Mouse (Mus musculus) lung, embryonic 16.5 days (tissue): ENCODE measurements around the gene Cldn13. TPM values are rescaled to one million over a fixed set of nuclear protein-coding genes. Genes with fewer than 3 reads are reported as not detected.
A peak's percentile ranks its signal among the peaks of the same experiment; 100 is the strongest.

Experiments
- ATAC-seq: fragments of 200-750 bp; cut with Nextera tagmentation; 2 replicates; pipeline ENCODE4 v1.8.0; 2017; ENCODE audit warnings: low read depth, mild to moderate bottlenecking, moderate library complexity
- H3K27ac ChIP-seq: fragments of 300-500 bp; sonication (generic); 2 replicates; pipeline ENCODE4 v1.5.1; 2014; ENCODE audit warnings: mild to moderate bottlenecking, control low read depth, low read length
- H3K27me3 ChIP-seq: fragments of 300-500 bp; sonication (generic); 2 replicates; pipeline ENCODE4 v1.6.1; 2014; ENCODE audit warnings: low read depth, low read length, mixed read lengths; ENCODE audit not compliant: control insufficient read depth, insufficient read depth
- H3K36me3 ChIP-seq: fragments of 300-500 bp; sonication (generic); 2 replicates; pipeline ENCODE4 v1.6.1; 2014; ENCODE audit warnings: low read length; ENCODE audit not compliant: control insufficient read depth, insufficient read depth
- H3K4me1 ChIP-seq: fragments of 300-500 bp; sonication (generic); replicated peaks from 2 replicates; pipeline ENCODE4 v1.6.1; 2014; ENCODE audit warnings: low read length, mixed read lengths; ENCODE audit not compliant: control insufficient read depth, insufficient read depth
- H3K4me2 ChIP-seq: fragments of 300-500 bp; sonication (generic); 2 replicates; pipeline ENCODE4 v1.6.1; 2014; ENCODE audit warnings: low read depth, low read length, control low read depth
- H3K4me3 ChIP-seq: fragments of 300-500 bp; sonication (generic); 2 replicates; pipeline ENCODE4 v1.5.1; 2014; ENCODE audit warnings: mild to moderate bottlenecking, low read length, control low read depth
- H3K9ac ChIP-seq: fragments of 300-500 bp; sonication (generic); 2 replicates; pipeline ENCODE4 v1.6.1; 2014; ENCODE audit warnings: low read length, control low read depth
- H3K9me3 ChIP-seq: fragments of 300-500 bp; sonication (generic); 2 replicates; pipeline ENCODE4 v1.6.1; 2016; ENCODE audit warnings: low read length; ENCODE audit not compliant: control insufficient read depth
- WGBS: fragments of 180-500 bp; shearing (Covaris S2); extraction: QIAGEN DNeasy Blood & Tissue Kit; methylation state at CpG from one replicate; pipeline ENCODE4 v1.1.7; 2014; 5-methylcytosine and 5-hydroxymethylcytosine counted together
- polyA plus RNA-seq: library from polyadenylated mRNA; unstranded; fragments of >200 nt; fragmentation: Nextera tagmentation; extraction: Ambion mirVana; gene quantifications from 2 replicates; pipeline ENCODE4 v1.2.1, GENCODE M21; 2015

Cldn13 gene
- polyA plus RNA-seq, 1 experiment from 2014 or later: 0.75 TPM

- WGBS: 50% methylated on average over 8 of the region's 8 CpGs
- Histone ChIP-seq H3K4me3 (no peak overlapping the region), H3K4me2 (no peak overlapping the region), H3K27me3 (no peaks in the 10 kb centered on the region), H3K4me1 (peaks cover 33% of the 10 kb centered on the region), H3K27ac (peak overlapping the region; percentile 89), H3K36me3 (no peaks in the 10 kb centered on the region), H3K9ac (0 out of 2 replicates have a peak overlapping the region, but pooled peaks have one; percentile 10), H3K9me3 (no peaks in the 10 kb centered on the region)
- ATAC-seq: no peak
Measured at GRCm38 (mm10) chr5:134891552-134891951, 23.8 kb downstream of the Cldn13 start.

DNA sequence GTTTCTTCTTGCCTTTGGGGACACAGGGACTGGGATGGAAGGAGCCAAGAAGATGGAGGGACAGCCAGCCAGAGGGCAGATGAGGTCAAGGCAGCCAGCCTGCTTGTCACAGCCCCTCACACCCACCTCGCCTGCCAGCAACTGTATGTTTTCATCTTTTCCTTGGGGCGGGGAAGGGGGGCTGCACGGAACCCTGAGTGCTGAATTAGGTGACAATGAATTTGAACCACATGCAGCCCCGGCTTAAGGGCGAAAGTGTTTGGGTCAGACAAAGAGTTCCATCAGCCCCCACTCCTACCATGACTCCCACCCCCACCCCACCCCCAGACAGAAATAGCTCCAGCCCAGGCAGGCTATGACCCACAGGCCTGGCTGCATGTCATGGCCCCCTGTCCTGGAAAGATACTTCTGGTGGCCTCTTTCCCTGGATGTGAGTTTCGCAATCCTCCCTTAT, 24.7 kb downstream of the Cldn13 start:
- Histone ChIP-seq H3K27ac (peak overlapping the region; percentile 89), H3K36me3 (no peaks in the 10 kb centered on the region), H3K4me2 (no peak overlapping the region), H3K4me3 (no peak overlapping the region), H3K9ac (no peak overlapping the region), H3K27me3 (no peaks in the 10 kb centered on the region), H3K9me3 (no peaks in the 10 kb centered on the region), H3K4me1 (peaks cover 29% of the 10 kb centered on the region)
- peak; percentile 86 for ATAC-seq
- WGBS: 40% methylated on average over 6 of the region's 6 CpGs

DNA sequence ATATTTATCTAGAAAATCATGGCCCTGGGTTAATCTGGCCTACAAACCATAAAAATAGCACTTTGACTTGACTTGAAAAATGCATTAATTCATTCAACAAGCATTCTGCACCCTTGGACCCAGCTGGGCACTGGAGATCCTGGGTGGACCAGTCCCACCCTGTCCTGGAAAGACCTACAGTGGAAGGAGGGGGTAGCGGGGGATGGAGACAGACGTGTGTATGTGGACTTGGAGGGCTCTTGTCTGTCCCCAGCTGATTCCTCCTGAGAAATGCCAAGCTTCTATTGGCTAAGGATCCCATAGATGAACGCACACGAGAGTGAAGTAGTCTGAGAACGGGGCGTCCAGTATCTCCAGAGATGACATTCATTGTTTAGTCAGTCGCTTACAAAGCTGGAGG, 26.8 kb downstream of the Cldn13 start:
- Histone ChIP-seq H3K4me1 (peaks cover 26% of the 10 kb centered on the region), H3K4me2 (no peak overlapping the region), H3K4me3 (no peak overlapping the region), H3K36me3 (no peaks in the 10 kb centered on the region), H3K9me3 (no peaks in the 10 kb centered on the region), H3K27me3 (no peaks in the 10 kb centered on the region), H3K9ac (no peak overlapping the region), H3K27ac (peak overlapping the region; percentile 62)
- no peak for ATAC-seq
- WGBS: 67% methylated on average over 7 of the region's 7 CpGs

DNA sequence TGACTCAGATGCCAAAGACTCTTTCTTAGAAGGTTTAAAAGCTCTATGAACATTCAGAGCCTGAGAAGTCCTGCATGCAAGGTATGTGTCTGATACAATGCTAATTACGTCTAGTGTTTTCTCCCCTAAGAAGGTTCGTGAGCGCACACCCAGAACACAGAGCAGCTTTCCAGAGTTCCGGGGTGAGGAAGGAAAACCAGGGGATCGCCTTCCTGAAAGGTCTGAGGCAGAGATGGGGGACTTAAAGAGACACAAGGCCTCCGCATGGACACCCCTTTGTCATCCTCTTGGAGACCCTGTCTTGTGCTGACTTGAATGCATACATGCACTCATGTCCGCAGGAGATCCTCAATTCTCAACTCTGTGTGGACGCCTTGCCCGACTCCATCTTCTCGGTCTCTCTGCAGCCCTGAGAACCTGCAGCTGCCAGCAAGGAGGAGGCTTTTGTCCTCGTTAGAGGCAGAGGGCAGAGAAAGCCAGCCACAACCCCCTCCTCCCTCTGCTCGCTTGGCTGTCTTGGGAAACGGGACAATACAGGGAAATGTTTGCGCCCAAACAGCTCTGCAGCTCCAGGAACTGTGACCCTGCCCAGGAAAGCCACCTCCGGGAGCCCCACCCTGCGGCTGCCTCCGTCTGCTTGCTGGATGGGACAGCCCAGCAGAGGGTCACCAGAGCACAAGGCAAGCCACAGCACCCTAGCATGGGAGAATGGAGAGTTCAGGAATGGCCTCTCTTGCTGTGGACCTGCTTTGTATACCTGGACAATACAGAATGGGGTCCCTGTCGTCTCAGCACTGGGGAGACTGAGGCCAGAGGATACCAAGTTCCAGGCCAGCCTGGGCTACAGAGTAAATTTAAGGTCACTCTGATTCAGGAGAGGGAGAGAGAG, 27.6 kb downstream of the Cldn13 start:
- peak overlapping the region; percentile 85 for H3K27ac ChIP-seq
- ATAC-seq: peak; percentile 34
- H3K27me3 ChIP-seq: no peaks in the 10 kb centered on the region
- no peaks in the 10 kb centered on the region for H3K36me3 ChIP-seq
- H3K4me2 ChIP-seq: no peak overlapping the region
- H3K4me3 ChIP-seq: no peak overlapping the region
- H3K4me1 ChIP-seq: peaks cover 26% of the 10 kb centered on the region
- H3K9me3 ChIP-seq: no peaks in the 10 kb centered on the region
- H3K9ac ChIP-seq: peak overlapping the region; percentile 26; the same call in 1 of the 2 replicates
- 44% methylated on average over 18 of the region's 18 CpGs for WGBS

GRCm38 (mm10) chr5:134883077-134883476, 32.2 kb downstream of the Cldn13 start:
- Histone ChIP-seq H3K4me1 (peaks cover 5% of the 10 kb centered on the region; the same call in 1 of the 2 replicates), H3K9ac (no peak overlapping the region), H3K27ac (no peak overlapping the region), H3K27me3 (no peaks in the 10 kb centered on the region), H3K9me3 (no peaks in the 10 kb centered on the region), H3K4me3 (no peak overlapping the region), H3K4me2 (no peak overlapping the region), H3K36me3 (no peaks in the 10 kb centered on the region)
- peak; percentile 37 for ATAC-seq
- 54% methylated on average over 3 of the region's 3 CpGs for WGBS

DNA sequence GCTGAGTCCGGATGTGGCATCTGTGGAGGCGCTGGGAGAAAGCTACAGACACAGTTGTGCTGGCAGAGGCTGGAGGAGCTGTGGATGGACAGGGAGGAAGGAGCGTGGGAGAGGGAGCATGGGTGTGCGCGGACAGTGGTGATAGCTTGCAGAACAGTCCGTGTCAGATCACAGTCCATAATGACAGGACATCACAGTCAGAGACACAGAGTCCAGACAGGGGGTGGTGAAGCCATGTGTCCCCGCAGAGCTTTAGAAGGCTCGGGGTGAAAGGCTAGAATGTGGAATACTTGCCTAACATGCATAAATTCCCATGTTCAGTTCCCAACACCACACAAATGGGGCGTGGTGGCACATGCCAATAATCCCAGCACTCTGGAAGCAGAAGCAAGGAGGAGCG, 38.5 kb downstream of the Cldn13 start:
- WGBS: 47% methylated on average over 10 of the region's 10 CpGs
- H3K4me2 ChIP-seq: no peak overlapping the region
- peaks cover 23% of the 10 kb centered on the region for H3K4me1 ChIP-seq
- H3K9ac ChIP-seq: no peak overlapping the region
- no peak overlapping the region for H3K4me3 ChIP-seq
- H3K27ac ChIP-seq: peak overlapping the region; percentile 54
- ATAC-seq: peak; percentile 59
- H3K27me3 ChIP-seq: no peaks in the 10 kb centered on the region
- H3K36me3 ChIP-seq: no peaks in the 10 kb centered on the region
- H3K9me3 ChIP-seq: no peaks in the 10 kb centered on the region

GRCm38 (mm10) chr5:134875245-134875644, 40.1 kb downstream of the Cldn13 start:
- no peak for ATAC-seq
- H3K4me3 ChIP-seq: no peak overlapping the region
- H3K9ac ChIP-seq: no peak overlapping the region
- H3K4me2 ChIP-seq: no peak overlapping the region
- H3K4me1 ChIP-seq: peaks cover 23% of the 10 kb centered on the region
- WGBS: 82% methylated on average over 5 of the region's 5 CpGs
- H3K36me3 ChIP-seq: no peaks in the 10 kb centered on the region
- H3K9me3 ChIP-seq: no peaks in the 10 kb centered on the region
- no peaks in the 10 kb centered on the region for H3K27me3 ChIP-seq
- no peak overlapping the region for H3K27ac ChIP-seq

DNA sequence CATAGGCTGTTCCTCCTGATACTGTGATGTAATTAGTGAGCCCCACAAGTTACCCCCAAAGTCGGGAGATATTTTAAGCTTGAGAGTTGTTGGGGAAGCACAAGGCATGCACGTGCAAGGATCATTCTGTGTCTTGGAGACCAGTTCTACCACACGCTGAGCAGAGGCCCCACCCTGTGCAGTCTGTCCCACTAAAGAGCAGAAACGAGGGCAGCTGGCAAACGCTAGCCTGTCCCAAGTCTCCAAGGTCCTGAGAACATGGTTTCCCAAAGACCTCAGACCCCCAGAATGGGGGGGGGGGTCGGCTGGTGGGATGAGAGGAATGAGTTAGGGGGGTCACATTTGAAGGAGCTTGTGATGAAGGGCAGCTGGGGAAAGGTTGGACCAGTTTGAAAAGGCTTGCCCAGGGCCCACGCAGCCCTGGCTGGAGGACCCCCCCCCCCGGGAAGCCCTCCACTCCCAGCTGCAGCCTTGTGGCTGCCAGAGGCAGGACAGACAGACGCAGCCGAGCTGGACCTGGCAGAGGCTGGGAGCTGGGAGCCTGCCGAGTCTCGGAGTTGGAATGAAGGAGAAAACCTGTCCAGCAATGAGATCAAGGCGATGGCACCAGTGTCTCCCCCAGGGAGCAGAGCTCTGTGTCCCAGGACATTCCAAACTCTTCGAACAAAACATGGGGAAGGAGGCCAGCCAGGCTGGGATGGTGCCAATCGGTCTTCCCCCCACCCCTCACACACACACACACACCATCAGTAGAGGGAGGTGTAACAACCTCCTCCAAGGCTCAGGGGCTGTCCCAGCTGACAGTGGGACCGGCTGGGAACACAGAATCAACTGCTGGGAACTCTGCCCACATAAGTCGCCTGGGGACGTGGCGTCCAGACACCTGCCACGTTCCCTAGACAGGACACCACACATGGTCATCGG, 41.1 kb downstream of the Cldn13 start:
- Histone ChIP-seq H3K4me2 (no peak overlapping the region), H3K27ac (peak overlapping the region; percentile 58), H3K36me3 (no peaks in the 10 kb centered on the region), H3K4me1 (peaks cover 23% of the 10 kb centered on the region), H3K27me3 (no peaks in the 10 kb centered on the region), H3K4me3 (no peak overlapping the region), H3K9me3 (no peaks in the 10 kb centered on the region), H3K9ac (peak overlapping the region; percentile 7; the same call in 1 of the 2 replicates)
- WGBS: 46% methylated on average over 20 of the region's 21 CpGs
- peak; percentile 84 for ATAC-seq

- no peak overlapping the region for H3K4me3 ChIP-seq
- H3K27ac ChIP-seq: peak overlapping the region; percentile 58
- WGBS: 74% methylated on average over 8 of the region's 8 CpGs
- no peak overlapping the region for H3K9ac ChIP-seq
- H3K4me2 ChIP-seq: no peak overlapping the region
- H3K4me1 ChIP-seq: peaks cover 25% of the 10 kb centered on the region
- no peaks in the 10 kb centered on the region for H3K9me3 ChIP-seq
- no peak for ATAC-seq
- no peaks in the 10 kb centered on the region for H3K27me3 ChIP-seq
- no peaks in the 10 kb centered on the region for H3K36me3 ChIP-seq
Measured at GRCm38 (mm10) chr5:134873034-134873433, 42.3 kb downstream of the Cldn13 start.
